Mouse (Mus musculus): ENCODE measurements around the gene Ticam1. TPM values are rescaled to one million over a fixed set of nuclear protein-coding genes. Genes with fewer than 3 reads are reported as not detected.
"Not testable (repeated sequence)": the region's sequence is repeated elsewhere in the genome, so short reads cannot be mapped to it uniquely, and the experiment has no call there.

The Ticam1 gene
- polyA plus RNA-seq, 1 experiment from 2014 or later, result 2.3 TPM

DNA sequence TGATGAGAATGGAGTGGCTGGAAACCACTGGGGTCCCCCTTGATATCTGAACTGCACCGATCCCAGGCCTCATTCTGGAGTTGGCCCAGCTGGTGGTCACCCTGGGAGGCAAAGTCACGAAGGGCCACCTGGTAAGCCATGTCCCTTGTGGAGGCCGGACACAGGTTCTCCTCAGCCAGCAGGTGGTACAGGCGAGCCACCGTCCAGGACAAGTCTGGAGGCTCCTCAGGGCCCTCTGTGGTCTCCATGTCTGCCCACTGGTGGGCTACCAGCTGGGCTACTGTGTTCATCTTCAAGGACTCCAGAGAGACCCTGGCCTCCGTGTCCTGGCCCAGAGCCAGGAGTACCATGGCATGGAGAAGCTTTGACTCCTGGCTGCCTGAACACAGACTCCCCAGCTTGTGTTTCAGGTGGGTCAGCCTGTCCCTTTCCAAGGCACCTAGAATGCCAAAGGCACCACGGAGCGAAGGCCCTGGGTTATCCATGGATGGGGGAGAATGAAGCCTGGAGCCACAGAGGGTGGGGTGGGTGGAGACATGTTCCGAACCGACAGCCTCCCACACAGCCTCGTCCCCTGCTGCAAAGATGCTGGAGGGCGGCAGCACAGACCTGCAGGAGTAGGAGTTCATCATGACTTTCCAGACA, 4.9 kb downstream of the Ticam1 start:
- no peak overlapping the region for H3K9ac ChIP-seq
- peaks cover 15% of the 10 kb centered on the region for H3K4me1 ChIP-seq
- ATAC-seq (ENCODE audit: low FRiP score), result no peak
- H3K27me3 ChIP-seq, result no peaks in the 10 kb centered on the region
- no peak overlapping the region for H3K4me3 ChIP-seq
- no peaks in the 10 kb centered on the region for H3K9me3 ChIP-seq (replicated peaks)
- WGBS, result 83% methylated on average over 12 of the region's 12 CpGs
- H3K4me2 ChIP-seq (replicated peaks), result no peak overlapping the region
- no peaks in the 10 kb centered on the region for H3K36me3 ChIP-seq
- H3K27ac ChIP-seq, result no peak overlapping the region

DNA sequence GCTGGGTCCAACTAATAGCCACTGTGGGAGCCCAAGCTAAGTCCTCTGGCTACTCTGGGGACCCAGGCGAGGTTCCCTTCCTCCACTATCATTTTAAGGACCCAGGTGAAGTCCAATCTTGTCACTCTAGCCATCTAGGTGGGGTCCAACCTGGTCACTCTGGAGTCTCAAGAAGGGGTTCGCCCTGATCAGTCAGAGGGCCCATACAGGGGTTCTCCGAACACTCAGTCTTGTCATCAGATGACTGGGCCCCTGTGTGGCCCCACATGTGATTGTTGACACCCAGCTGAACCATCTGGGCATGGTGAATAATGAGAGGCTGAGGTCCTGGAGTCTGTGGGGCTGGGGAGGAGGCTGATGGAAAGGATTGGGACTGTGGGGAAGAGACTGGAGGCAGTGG, 6.8 kb downstream of the Ticam1 start:
- peaks cover 7% of the 10 kb centered on the region for H3K4me1 ChIP-seq
- peak; percentile 39 for ATAC-seq (ENCODE audit: low FRiP score)
- peak overlapping the region; percentile 62 for H3K9ac ChIP-seq
- no peaks in the 10 kb centered on the region for H3K27me3 ChIP-seq
- H3K9me3 ChIP-seq (replicated peaks), result no peaks in the 10 kb centered on the region
- peak overlapping the region; percentile 58; the same call in 1 of the 2 replicates for H3K27ac ChIP-seq
- H3K36me3 ChIP-seq, result peaks cover 7% of the 10 kb centered on the region
- peak overlapping the region; percentile 60 for H3K4me2 ChIP-seq (replicated peaks)
- WGBS, result 67% methylated on average over 3 of the region's 3 CpGs
- peak overlapping the region; percentile 34 for H3K4me3 ChIP-seq

DNA sequence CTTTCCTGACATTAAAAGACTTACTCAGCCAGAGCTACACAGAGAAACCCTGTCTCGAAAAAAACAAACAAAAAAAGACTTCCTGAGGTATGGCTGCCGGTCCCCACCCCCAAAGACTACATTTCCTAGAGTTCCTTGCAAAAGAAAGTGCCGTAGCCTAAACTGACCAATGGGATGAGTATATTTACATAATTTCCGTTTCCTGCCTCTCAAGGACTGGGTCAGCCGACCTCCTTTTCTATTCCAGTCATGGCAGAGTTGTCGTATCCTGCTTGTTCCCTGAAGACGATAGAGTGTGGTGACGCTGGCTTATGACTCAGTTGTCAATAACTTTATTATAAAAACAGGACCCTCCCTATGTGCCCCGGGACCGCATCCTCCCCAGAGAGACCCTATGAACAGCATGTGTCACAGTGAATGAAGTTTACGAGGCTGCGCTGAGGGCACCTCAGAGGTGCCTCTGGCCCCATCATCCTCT, 7.4 kb downstream of the Ticam1 start:
- Histone ChIP-seq H3K4me1 (peaks cover 7% of the 10 kb centered on the region), H3K36me3 (peaks cover 9% of the 10 kb centered on the region), H3K27ac (peak overlapping the region; percentile 58), H3K9ac (peak overlapping the region; percentile 62), H3K4me2 (replicated peaks) (peak overlapping the region; percentile 60), H3K9me3 (replicated peaks) (no peaks in the 10 kb centered on the region), H3K27me3 (no peaks in the 10 kb centered on the region), H3K4me3 (peak overlapping the region; percentile 34)
- WGBS, result 27% methylated on average over 12 of the region's 12 CpGs
- peak; percentile 87 for ATAC-seq (ENCODE audit: low FRiP score)

DNA sequence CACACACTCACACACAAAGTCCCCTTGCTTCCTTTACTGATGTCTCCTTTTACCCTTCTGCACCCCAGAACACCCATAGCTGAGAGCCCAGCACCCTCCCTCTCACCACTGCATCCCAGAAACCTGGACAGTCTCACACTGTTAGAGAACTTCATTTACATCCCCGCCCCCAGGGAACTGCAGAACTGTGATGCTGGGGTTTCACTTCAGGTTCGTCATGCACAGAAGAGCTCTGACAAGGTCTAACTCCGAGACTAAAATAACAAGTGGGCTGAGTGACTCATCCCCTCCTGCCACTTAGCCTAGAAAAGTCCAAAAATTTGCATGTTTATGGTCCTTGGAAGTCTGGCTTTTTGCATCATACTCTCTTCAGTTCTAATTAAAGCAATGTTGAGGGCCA, 10.3 kb downstream of the Ticam1 start:
- WGBS, result 71% methylated on average over 3 of the region's 3 CpGs
- Histone ChIP-seq H3K9me3 (replicated peaks) (no peaks in the 10 kb centered on the region), H3K4me1 (peaks cover 13% of the 10 kb centered on the region), H3K4me2 (replicated peaks) (no peak overlapping the region), H3K4me3 (no peak overlapping the region), H3K9ac (no peak overlapping the region), H3K27ac (no peak overlapping the region), H3K36me3 (peaks cover 23% of the 10 kb centered on the region), H3K27me3 (no peaks in the 10 kb centered on the region)
- ATAC-seq (ENCODE audit: low FRiP score), result no peak

DNA sequence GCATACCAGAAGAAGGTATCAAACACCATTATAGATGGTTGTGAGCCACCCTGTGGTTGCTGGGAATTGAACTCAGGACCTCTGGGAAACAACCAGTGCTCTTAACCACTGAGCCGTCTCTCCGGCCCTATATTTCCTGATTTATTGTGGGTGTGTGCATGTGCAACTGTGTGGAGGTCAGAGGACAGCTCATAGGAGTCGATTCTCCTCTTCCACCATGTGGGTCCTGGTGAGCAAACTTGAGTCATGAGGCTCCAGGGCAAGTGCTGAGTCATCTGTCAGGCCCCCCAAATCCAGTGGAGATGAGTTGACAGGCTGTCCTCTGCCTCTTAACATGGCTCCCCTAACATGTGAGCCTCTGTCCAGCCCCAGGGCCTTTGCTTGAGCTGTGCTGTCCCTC, 10.7 kb downstream of the Ticam1 start:
- WGBS, result 86% methylated on average over 3 of the region's 3 CpGs
- no peak for ATAC-seq (ENCODE audit: low FRiP score)

DNA sequence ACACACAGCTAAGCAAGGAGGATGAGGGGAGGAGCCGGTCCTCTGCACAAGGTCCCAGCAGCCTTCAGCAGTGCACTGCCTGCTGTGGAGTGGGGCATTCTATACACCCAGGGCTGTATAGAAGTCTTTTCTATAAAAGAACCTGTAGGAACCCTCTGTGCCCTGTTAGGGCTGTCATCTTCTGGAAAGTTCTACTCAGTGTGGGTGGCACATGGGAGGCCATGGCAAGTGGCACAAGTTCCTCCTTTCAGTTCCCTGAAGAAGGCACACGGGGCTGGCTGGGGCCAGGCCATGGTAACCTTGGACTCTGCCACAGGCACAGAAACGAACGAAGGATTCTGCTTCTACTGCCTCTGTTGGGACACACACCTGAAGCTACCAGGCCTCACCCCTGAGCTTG, 11.6 kb downstream of the Ticam1 start:
- 95% methylated on average over 4 of the region's 4 CpGs for WGBS
- no peaks in the 10 kb centered on the region for H3K27me3 ChIP-seq
- H3K36me3 ChIP-seq, result peaks cover 35% of the 10 kb centered on the region
- no peak overlapping the region for H3K9ac ChIP-seq
- ATAC-seq (ENCODE audit: low FRiP score), result no peak
- no peak overlapping the region for H3K4me2 ChIP-seq (replicated peaks)
- peaks cover 24% of the 10 kb centered on the region for H3K4me1 ChIP-seq
- no peak overlapping the region for H3K4me3 ChIP-seq
- no peak overlapping the region for H3K27ac ChIP-seq
- H3K9me3 ChIP-seq (replicated peaks), result no peaks in the 10 kb centered on the region

More for the DNA sequence above, 10.7 kb downstream of the Ticam1 start:
- Histone ChIP-seq H3K9me3 (replicated peaks) (no peaks in the 10 kb centered on the region), H3K4me3 (no peak overlapping the region), H3K27ac (no peak overlapping the region), H3K4me2 (replicated peaks) (no peak overlapping the region), H3K9ac (no peak overlapping the region), H3K36me3 (peaks cover 27% of the 10 kb centered on the region), H3K27me3 (no peaks in the 10 kb centered on the region), H3K4me1 (peaks cover 17% of the 10 kb centered on the region)

DNA sequence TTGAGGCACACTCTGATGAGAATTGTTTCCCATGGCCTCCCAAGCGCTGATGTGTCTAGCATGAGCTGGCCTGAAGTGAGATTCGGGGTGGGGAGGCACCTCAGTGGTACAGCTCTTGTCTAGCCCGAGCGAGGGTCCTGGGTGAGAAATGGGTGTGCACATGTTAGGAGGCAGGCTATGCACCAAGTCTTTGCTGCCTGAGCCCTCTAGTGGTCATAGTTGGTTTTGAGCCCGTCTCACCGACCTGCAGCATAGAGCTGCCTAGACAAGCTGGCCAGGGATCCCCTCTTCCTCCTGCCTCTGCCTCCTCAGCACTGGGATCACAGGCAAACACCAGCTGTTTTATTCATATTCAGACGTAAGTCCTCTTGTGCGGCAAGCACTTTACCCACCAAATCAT, 12.6 kb downstream of the Ticam1 start:
- H3K4me2 ChIP-seq (replicated peaks), result no peak overlapping the region
- H3K9ac ChIP-seq, result no peak overlapping the region
- H3K27me3 ChIP-seq, result no peaks in the 10 kb centered on the region
- H3K36me3 ChIP-seq, result peaks cover 45% of the 10 kb centered on the region
- H3K4me3 ChIP-seq, result no peak overlapping the region
- peak; percentile 54; the same call in 1 of the 2 replicates for ATAC-seq (ENCODE audit: low FRiP score)
- 25% methylated on average over 8 of the region's 8 CpGs for WGBS
- H3K9me3 ChIP-seq (replicated peaks), result no peaks in the 10 kb centered on the region
- no peak overlapping the region for H3K27ac ChIP-seq
- H3K4me1 ChIP-seq, result peaks cover 27% of the 10 kb centered on the region

DNA sequence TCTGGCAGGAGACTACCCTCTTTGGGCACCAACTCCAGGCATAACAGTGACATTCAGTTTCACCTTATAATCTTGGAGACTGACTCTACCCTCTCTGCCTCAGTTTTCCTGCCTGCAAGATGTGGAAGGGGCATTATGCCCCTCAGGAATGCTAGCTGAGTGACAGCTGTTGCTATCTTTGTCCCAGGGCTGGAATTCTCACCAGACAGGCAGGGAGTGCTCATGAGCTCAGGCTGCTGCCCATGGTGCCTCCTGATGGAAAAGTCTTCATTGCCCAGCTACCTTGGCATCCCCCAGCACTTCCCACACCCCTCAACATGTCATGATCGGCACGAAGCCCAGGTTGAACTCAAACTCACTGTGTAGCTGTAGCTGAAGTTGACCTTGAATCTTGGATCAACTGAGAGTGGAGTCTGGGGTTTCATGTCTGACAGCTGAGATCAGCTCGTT, 13.9 kb downstream of the Ticam1 start:
- no peaks in the 10 kb centered on the region for H3K27me3 ChIP-seq
- no peak overlapping the region for H3K9ac ChIP-seq
- H3K4me3 ChIP-seq, result no peak overlapping the region; the same call in 1 of the 2 replicates
- 85% methylated on average over 3 of the region's 3 CpGs for WGBS
- H3K9me3 ChIP-seq (replicated peaks), result no peaks in the 10 kb centered on the region
- H3K4me1 ChIP-seq, result peaks cover 41% of the 10 kb centered on the region
- H3K4me2 ChIP-seq (replicated peaks), result no peak overlapping the region
- peaks cover 56% of the 10 kb centered on the region for H3K36me3 ChIP-seq
- no peak for ATAC-seq (ENCODE audit: low FRiP score)
- no peak overlapping the region for H3K27ac ChIP-seq

DNA sequence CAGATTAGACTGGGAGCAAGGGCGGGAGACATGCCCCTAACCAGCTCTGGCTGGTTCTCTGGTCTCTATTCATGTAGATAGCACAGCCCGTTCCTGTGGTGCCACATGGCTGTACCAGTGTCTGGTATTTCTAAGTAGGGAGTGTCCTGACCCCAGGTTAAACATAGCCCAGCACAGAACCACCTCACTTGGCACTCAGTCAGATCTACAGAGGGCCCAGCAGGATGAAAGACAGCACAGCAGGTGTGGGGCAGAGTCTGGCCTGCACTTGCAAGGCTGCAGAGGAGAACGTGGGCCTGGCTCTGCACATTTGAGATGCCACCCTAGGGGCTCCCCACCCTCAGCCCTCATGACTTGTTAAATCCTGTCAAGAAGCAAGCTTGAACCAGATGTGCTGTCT, 15.4 kb downstream of the Ticam1 start:
- no peak overlapping the region for H3K9ac ChIP-seq
- no peak overlapping the region for H3K4me3 ChIP-seq
- H3K4me1 ChIP-seq, result peaks cover 46% of the 10 kb centered on the region
- H3K27me3 ChIP-seq, result no peaks in the 10 kb centered on the region
- peaks cover 56% of the 10 kb centered on the region for H3K36me3 ChIP-seq
- no peak overlapping the region for H3K27ac ChIP-seq
- ATAC-seq (ENCODE audit: low FRiP score), result no peak
- WGBS, result 74% methylated on average over 3 of the region's 3 CpGs
- H3K4me2 ChIP-seq (replicated peaks), result no peak overlapping the region
- H3K9me3 ChIP-seq (replicated peaks), result no peaks in the 10 kb centered on the region

DNA sequence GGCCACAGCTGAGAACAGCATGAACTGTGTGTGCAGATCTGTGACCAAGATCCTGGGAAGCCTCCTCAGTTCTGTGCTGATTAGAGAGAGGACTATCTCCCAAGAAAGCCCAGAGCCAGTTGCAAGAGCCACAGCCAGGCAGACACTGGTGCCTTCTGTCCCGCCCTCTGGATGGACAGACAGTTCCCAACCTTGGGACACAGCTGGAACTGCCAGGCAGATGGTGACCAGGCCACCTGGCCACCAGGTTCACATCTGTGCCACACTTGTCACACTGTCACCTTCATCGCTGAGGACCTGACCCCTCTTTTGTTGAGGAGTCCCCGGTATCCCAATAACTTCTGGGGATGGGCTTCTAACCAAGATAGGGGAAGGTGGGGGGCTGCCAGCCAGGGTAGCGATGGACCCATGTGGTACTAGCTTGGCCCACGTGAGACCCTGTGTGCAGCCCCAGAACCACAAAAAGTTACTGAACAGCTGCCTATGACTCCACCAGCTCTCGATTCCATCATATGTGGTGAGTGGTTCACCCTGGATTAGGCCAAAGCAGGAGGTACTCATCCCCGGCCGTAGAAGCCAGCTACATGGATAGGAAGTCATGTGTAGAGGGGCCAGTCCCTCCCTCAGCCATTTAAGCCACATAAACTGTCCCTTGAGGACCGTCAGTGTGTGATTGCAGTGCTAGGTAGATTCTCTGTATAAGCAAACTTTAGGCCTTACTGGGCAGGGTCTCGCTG, 17.1 kb downstream of the Ticam1 start:
- Histone ChIP-seq H3K9me3 (replicated peaks) (no peaks in the 10 kb centered on the region), H3K4me3 (no peak overlapping the region), H3K4me2 (replicated peaks) (0 out of 2 replicates have a peak overlapping the region, but pooled peaks have one; percentile 1), H3K4me1 (peaks cover 46% of the 10 kb centered on the region), H3K27ac (no peak overlapping the region), H3K27me3 (0 out of 2 replicates have a peak, but pooled peaks cover 3% of the 10 kb centered on the region), H3K9ac (no peak overlapping the region), H3K36me3 (peaks cover 47% of the 10 kb centered on the region)
- no peak for ATAC-seq (ENCODE audit: low FRiP score)
- 90% methylated on average over 10 of the region's 10 CpGs for WGBS

DNA sequence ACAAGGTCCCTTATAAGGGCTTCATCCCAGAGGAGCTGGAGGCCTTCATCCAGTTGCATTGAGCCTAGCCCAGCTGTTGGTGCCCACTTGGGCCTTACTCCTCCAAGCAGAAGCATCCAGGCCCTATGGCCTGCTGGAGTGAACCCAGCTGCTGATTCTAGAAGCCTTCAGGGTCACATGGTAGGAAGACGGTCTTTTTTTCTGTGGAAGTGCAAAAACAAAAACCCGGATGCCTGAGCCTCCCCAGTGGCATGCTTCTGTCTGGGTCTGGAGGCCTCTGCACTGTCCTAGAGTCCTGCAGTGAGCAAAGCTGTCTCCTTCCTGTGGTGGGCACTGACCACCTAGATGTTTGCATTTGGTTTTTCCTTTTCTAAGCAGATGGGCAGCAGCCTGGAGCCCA, 17.8 kb downstream of the Ticam1 start:
- not testable (repeated sequence) for H3K4me3 ChIP-seq; H3K9me3 ChIP-seq (replicated peaks); H3K27me3 ChIP-seq; ATAC-seq (ENCODE audit: low FRiP score); H3K9ac ChIP-seq; H3K27ac ChIP-seq
- Histone ChIP-seq H3K36me3 (peaks cover 47% of the 10 kb centered on the region), H3K4me2 (replicated peaks) (peak overlapping the region; percentile 99; the same call in 1 of the 2 replicates), H3K4me1 (peaks cover 44% of the 10 kb centered on the region)
- 72% methylated on average over 2 of the region's 2 CpGs for WGBS

DNA sequence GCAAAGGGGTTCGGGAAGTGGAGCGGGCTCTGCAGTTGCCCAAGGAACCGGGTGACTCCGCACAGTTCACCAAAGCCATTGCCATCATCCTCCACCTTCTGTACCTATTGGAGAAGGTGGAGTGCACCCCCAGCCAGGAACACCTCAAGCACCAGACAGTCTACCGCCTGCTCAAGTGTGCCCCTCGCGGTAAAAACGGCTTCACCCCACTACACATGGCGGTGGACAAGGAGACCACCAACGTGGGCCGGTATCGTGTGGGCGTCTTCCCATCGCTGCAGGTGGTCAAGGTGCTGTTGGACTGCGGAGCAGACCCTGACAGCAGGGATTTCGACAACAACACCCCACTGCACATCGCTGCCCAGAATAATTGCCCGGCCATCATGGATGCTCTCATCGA, 18.3 kb downstream of the Ticam1 start:
- 94% methylated on average over 19 of the region's 19 CpGs for WGBS
- not testable (repeated sequence) for H3K27ac ChIP-seq; H3K9ac ChIP-seq; H3K4me3 ChIP-seq; H3K27me3 ChIP-seq; H3K9me3 ChIP-seq (replicated peaks); ATAC-seq (ENCODE audit: low FRiP score)
- Histone ChIP-seq H3K4me1 (peaks cover 44% of the 10 kb centered on the region), H3K36me3 (peaks cover 47% of the 10 kb centered on the region), H3K4me2 (replicated peaks) (peak overlapping the region; percentile 99; the same call in 1 of the 2 replicates)

Measured in hindbrain, embryonic 12.5 days (tissue).